Mouse (Mus musculus): ENCODE results near the gene Ocm. TPM values are rescaled to one million over a fixed set of nuclear protein-coding genes. Genes with fewer than 3 reads are reported as not detected.

Ocm gene
- total RNA-seq, 2 experiments from 2014 or later, result not detected

Other genes with a start within 250 kb of the Ocm start
- 10 to 100 TPM; 41.3 to 41.7 TPM for gene Eif2ak1, start 208.9 kb downstream of the Ocm start, total RNA-seq (2021)
- gene Ankrd61, start 129.0 kb downstream of the Ocm start, total RNA-seq (2021), result under 1 TPM in 1 of 2 experiments, not detected in 1; 0.15 TPM
- 10 to 100 TPM; 31.3 to 31.4 TPM for gene Aimp2, start 116.8 kb downstream of the Ocm start, total RNA-seq (2021)
- gene Pms2, start 116.7 kb downstream of the Ocm start, total RNA-seq (2021), result 10 to 100 TPM; 11.4 to 16.3 TPM
- gene Gm42421, start 98.5 kb downstream of the Ocm start, total RNA-seq (2021), result 1 to 10 TPM in 1 of 2 experiments, under 1 TPM in 1; 0.64 to 3.7 TPM
- 1 to 10 TPM; 2.4 TPM for gene Rsph10b, start 93.6 kb downstream of the Ocm start, total RNA-seq (2021)
- 10 to 100 TPM; 35.2 to 38.2 TPM for gene Ccz1, start 11.8 kb downstream of the Ocm start, total RNA-seq (2021)
- gene Lmtk2, start 73.8 kb upstream of the Ocm start, total RNA-seq (2021), result 10 to 100 TPM; 92.3 to 94.2 TPM
- gene Bhlha15, start 163.6 kb upstream of the Ocm start, total RNA-seq (2021), result under 1 TPM; 0.17 to 0.26 TPM
- gene Tecpr1, start 196.9 kb upstream of the Ocm start, total RNA-seq (2021), result 100 to 1,000 TPM in 1 of 2 experiments, 10 to 100 TPM in 1; 92.5 to 109 TPM
- 10 to 100 TPM; 69.3 to 70.2 TPM for gene Bri3, start 217.8 kb upstream of the Ocm start, total RNA-seq (2021)